Mouse (Mus musculus): ENCODE results near the gene Dhx30. TPM values are rescaled to one million over a fixed set of nuclear protein-coding genes. Genes with fewer than 3 reads are reported as not detected.
A peak's percentile ranks its signal among the peaks of the same experiment; 100 is the strongest.

Dhx30 gene
- polyA plus RNA-seq, 1 experiment, result 66.5 TPM

- DNase-seq (ENCODE audit: low read depth), result peak; percentile 31
Measured at GRCm38 (mm10) chr9:110045763-110046377, 71.8 kb downstream of the Dhx30 start.

- no peak for DNase-seq (ENCODE audit: low read depth)
Measured at GRCm38 (mm10) chr9:110044373-110044772, 73.3 kb downstream of the Dhx30 start.

GRCm38 (mm10) chr9:110038485-110038884, 79.1 kb downstream of the Dhx30 start:
- DNase-seq (ENCODE audit: low read depth), result no peak

DNA sequence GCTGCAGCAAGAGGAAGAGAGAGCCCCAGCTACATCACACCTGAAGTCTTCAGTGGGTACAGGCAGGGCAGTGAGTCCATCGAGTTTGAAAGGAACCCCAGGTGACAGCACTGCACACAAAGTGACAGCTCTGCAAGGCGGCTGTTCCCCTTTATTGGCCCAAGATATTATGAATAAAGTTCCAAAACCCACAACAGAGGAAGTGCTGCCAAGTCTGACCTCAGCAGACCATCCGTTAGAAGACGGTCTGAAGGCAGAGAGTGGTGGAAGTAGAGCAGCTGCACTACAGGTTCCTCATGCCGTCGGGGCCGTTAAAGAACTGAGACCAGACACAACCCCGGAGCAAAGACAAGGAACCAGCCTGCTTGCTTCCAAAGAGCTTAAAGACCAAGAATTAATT, 79.7 kb downstream of the Dhx30 start:
- DNase-seq (ENCODE audit: low read depth), result no peak

GRCm38 (mm10) chr9:110035091-110035490, 82.5 kb downstream of the Dhx30 start:
- DNase-seq (ENCODE audit: low read depth), result no peak

Other genes starting within 250 kb of the Dhx30 start
- 3.4 and 3.8 TPM in 2 replicates for gene Cdc25a, start 242.3 kb downstream of the Dhx30 start, polyA plus RNA-seq (2012; rRNA removed)
- 103 and 120 TPM in 2 replicates for gene Map4, start 186.4 kb downstream of the Dhx30 start, polyA plus RNA-seq (2012; rRNA removed)
- gene Smarcc1, start 122 bp downstream of the Dhx30 start, polyA plus RNA-seq (2012; rRNA removed), result 13.1 and 18.2 TPM in 2 replicates
- 1.0 TPM in 2 replicates for gene Cspg5, start 126.0 kb upstream of the Dhx30 start, polyA plus RNA-seq (2012; rRNA removed)
- gene Elp6, start 187.3 kb upstream of the Dhx30 start, polyA plus RNA-seq (2012; rRNA removed), result 11.9 and 14.3 TPM in 2 replicates
- 37.9 and 50.3 TPM in 2 replicates for gene Scap, start 215.5 kb upstream of the Dhx30 start, polyA plus RNA-seq (2012; rRNA removed)

Measured in gonadal fat pad, adult 2 months (tissue).